In the genomic region with DNA sequence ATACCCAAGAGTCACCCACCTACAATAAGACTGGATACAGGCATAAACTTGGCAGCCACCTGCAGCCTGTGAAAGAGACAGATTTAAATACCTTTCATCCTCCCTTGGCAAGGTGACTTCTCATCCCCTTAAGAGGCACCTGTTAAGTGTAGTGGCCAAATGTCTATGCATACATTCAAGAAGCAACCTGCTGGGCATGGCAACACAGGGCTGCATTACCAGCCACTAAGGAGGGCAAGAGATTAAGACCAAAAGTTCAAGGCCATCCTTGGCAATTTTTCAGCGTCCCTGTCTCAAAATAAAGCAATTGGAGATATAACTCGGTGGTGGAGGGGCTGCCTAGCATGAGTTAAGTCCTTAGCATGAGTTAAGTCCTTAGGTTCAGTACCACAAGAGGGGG, we compare ENCODE assay signal across 8 mouse cellular contexts. TPM values are rescaled to one million over a fixed set of nuclear protein-coding genes. Genes with fewer than 3 reads are reported as not detected.
DNase-seq lines count a peak whose midpoint lies in the region; ATAC-seq and TF ChIP-seq lines count a peak whose summit lies in the region.
"Had no signal": no experiment of that assay in that cellular context is flagged by ENCODE, and none has a peak within 500 bp of the region (broad histone marks: within the 10 kb centered on the region; RNA-seq: fewer than 3 reads in every experiment).

No protein-coding gene starts in this region.

- H3K36me3 ChIP-seq in liver, adult 2 months (ENCODE audit: control insufficient read depth, insufficient read depth, low read length), result peaks cover 37% of the 10 kb centered on the region
- H3K36me3 ChIP-seq in forebrain, embryonic 10.5 days (replicated peaks), result peaks cover 80% of the 10 kb centered on the region
- H3K36me3 ChIP-seq in limb, embryonic 11.5 days (ENCODE audit: control insufficient read depth, insufficient read depth, low read length), result peaks cover 41% of the 10 kb centered on the region
- peaks cover 55% of the 10 kb centered on the region for H3K36me3 ChIP-seq in neural tube, embryonic 15.5 days

- no peak for ATAC-seq in limb, embryonic 11.5 days (ENCODE audit: insufficient number of reproducible peaks, low FRiP score, low TSS enrichment, low read depth)
- ATAC-seq in neural tube, embryonic 15.5 days (ENCODE audit: low FRiP score), result no peak

- no peak for TF ChIP-seq CTCF in liver, adult 2 months (IDR thresholded peaks at IDR 0.05; ENCODE audit: low read depth, low read length)

- no peaks in the 10 kb centered on the region for H3K9me3 ChIP-seq in forebrain, embryonic 10.5 days
- no peaks in the 10 kb centered on the region for H3K9me3 ChIP-seq in limb, embryonic 11.5 days (ENCODE audit: control insufficient read depth, low read length)
- H3K9me3 ChIP-seq in neural tube, embryonic 15.5 days (replicated peaks), result no peaks in the 10 kb centered on the region

- peak overlapping the region; percentile 86 for H3K4me2 ChIP-seq in limb, embryonic 11.5 days (ENCODE audit: low read depth, severe bottlenecking)
- peak overlapping the region; percentile 95 for H3K4me2 ChIP-seq in neural tube, embryonic 15.5 days

- no peaks in the 10 kb centered on the region for H3K27me3 ChIP-seq in liver, adult 2 months (ENCODE audit: control insufficient read depth, insufficient read depth, low read length)
- H3K27me3 ChIP-seq in forebrain, embryonic 10.5 days (ENCODE audit: poor library complexity, severe bottlenecking), result no peaks in the 10 kb centered on the region
- H3K27me3 ChIP-seq in limb, embryonic 11.5 days (ENCODE audit: control insufficient read depth, insufficient read depth, low read length), result no peaks in the 10 kb centered on the region
- no peaks in the 10 kb centered on the region for H3K27me3 ChIP-seq in neural tube, embryonic 15.5 days (replicated peaks)

- H3K4me3 ChIP-seq in liver, adult 2 months (ENCODE audit: insufficient read depth, low read depth, low read length), result peak overlapping the region; percentile 64; the same call in 1 of the 2 replicates
- peak overlapping the region; percentile 88 for H3K4me3 ChIP-seq in forebrain, embryonic 10.5 days
- H3K4me3 ChIP-seq in limb, embryonic 11.5 days (ENCODE audit: low read depth, low read length), result peak overlapping the region; percentile 93
- peak overlapping the region; percentile 90 for H3K4me3 ChIP-seq in neural tube, embryonic 15.5 days (replicated peaks)

- H3K27ac ChIP-seq in liver, adult 2 months (replicated peaks; ENCODE audit: insufficient read depth, low read depth, low read length), result 0 out of 2 replicates have a peak overlapping the region, but pooled peaks have one; percentile 16
- peak overlapping the region; percentile 95; the same call in 1 of the 2 replicates for H3K27ac ChIP-seq in forebrain, embryonic 10.5 days
- no peak overlapping the region for H3K27ac ChIP-seq in limb, embryonic 11.5 days (replicated peaks; ENCODE audit: low read depth, low read length)
- no peak overlapping the region for H3K27ac ChIP-seq in neural tube, embryonic 15.5 days (replicated peaks)

- H3K9ac ChIP-seq in liver, adult 2 months (ENCODE audit: low read depth, low read length), result peak overlapping the region; percentile 26; the same call in 1 of the 2 replicates
- H3K9ac ChIP-seq in limb, embryonic 11.5 days (ENCODE audit: low read length), result peak overlapping the region; percentile 91
- peak overlapping the region; percentile 58 for H3K9ac ChIP-seq in neural tube, embryonic 15.5 days (replicated peaks)

- H3K79me2 ChIP-seq in liver, adult 2 months (ENCODE audit: control insufficient read depth, insufficient read depth, low read length), result peaks cover 16% of the 10 kb centered on the region; the same call in 1 of the 2 replicates

- no peak for TF ChIP-seq POLR2A in liver, adult 2 months (IDR thresholded peaks at IDR 0.05; ENCODE audit: extremely low read depth, insufficient read depth, low read length)

- 3% methylated on average over 2 of the region's 2 CpGs for WGBS in liver, adult 2 months
- 20% methylated on average over 2 of the region's 2 CpGs for WGBS in forebrain, embryonic 10.5 days
- WGBS in limb, embryonic 11.5 days, result 24% methylated on average over 2 of the region's 2 CpGs
- WGBS in neural tube, embryonic 15.5 days, result 14% methylated on average over 2 of the region's 2 CpGs

- DNase-seq in liver, adult 2 months (ENCODE audit: extremely low read depth, low read depth, low spot score), result no peak
- no peak for DNase-seq in liver
- DNase-seq in forebrain, embryonic 10.5 days (ENCODE audit: extremely low spot score, low spot score), result no peak
- no peak for DNase-seq in limb, embryonic 11.5 days (ENCODE audit: low spot score)
- no peak for DNase-seq in right cerebral cortex, postnatal 25 days
- no peak for DNase-seq in spleen, adult 18-20 months
- DNase-seq: kidney, adult 18-20 months had no signal

- H3K4me1 ChIP-seq in liver, adult 2 months (ENCODE audit: control insufficient read depth, insufficient read depth, low read length), result peaks cover 8% of the 10 kb centered on the region
- peaks cover 24% of the 10 kb centered on the region for H3K4me1 ChIP-seq in forebrain, embryonic 10.5 days
- peaks cover 13% of the 10 kb centered on the region for H3K4me1 ChIP-seq in limb, embryonic 11.5 days (ENCODE audit: control insufficient read depth, insufficient read depth, low read length)
- peaks cover 28% of the 10 kb centered on the region for H3K4me1 ChIP-seq in neural tube, embryonic 15.5 days

RNA-seq across cellular contexts. Expression of a gene that starts 1.1 kb away (rescaled TPM):
- total RNA-seq in liver, adult 2 months (2014; rRNA removed), result 19.7 and 20.7 TPM in 2 replicates
- polyA plus RNA-seq in liver, adult 2 months (2012; rRNA removed), result 8.8 and 13.8 TPM in 2 replicates
- polyA plus RNA-seq in forebrain, embryonic 10.5 days (2016; fragmentation: Nextera tagmentation; extraction: Ambion mirVana), result 101 and 102 TPM in 2 replicates
- 72.6 and 74.9 TPM in 2 replicates for polyA plus RNA-seq in limb, embryonic 11.5 days (2014; fragmentation: Nextera tagmentation; extraction: Ambion mirVana)
- polyA plus RNA-seq in neural tube, embryonic 15.5 days (2015; fragmentation: Nextera tagmentation; extraction: Ambion mirVana), result 31.1 and 40.6 TPM in 2 replicates

RNA-seq across cellular contexts. Expression of a gene that starts 1.2 kb away (rescaled TPM):
- 60.3 and 65.2 TPM in 2 replicates for total RNA-seq in liver, adult 2 months (2014; rRNA removed)
- 37.7 and 43.2 TPM in 2 replicates for polyA plus RNA-seq in liver, adult 2 months (2012; rRNA removed)
- 431 and 435 TPM in 2 replicates for polyA plus RNA-seq in forebrain, embryonic 10.5 days (2016; fragmentation: Nextera tagmentation; extraction: Ambion mirVana)
- polyA plus RNA-seq in limb, embryonic 11.5 days (2014; fragmentation: Nextera tagmentation; extraction: Ambion mirVana), result 380 and 388 TPM in 2 replicates
- polyA plus RNA-seq in neural tube, embryonic 15.5 days (2015; fragmentation: Nextera tagmentation; extraction: Ambion mirVana), result 328 and 329 TPM in 2 replicates

RNA-seq across cellular contexts. Expression of a gene that starts 18.0 kb away (rescaled TPM):
- 70.1 and 70.3 TPM in 2 replicates for total RNA-seq in liver, adult 2 months (2014; rRNA removed)
- polyA plus RNA-seq in liver, adult 2 months (2012; rRNA removed), result 67.3 and 84.8 TPM in 2 replicates
- 20.5 and 20.7 TPM in 2 replicates for polyA plus RNA-seq in forebrain, embryonic 10.5 days (2016; fragmentation: Nextera tagmentation; extraction: Ambion mirVana)
- 82.6 and 84.8 TPM in 2 replicates for polyA plus RNA-seq in limb, embryonic 11.5 days (2014; fragmentation: Nextera tagmentation; extraction: Ambion mirVana)
- 14.2 and 29.1 TPM in 2 replicates for polyA plus RNA-seq in neural tube, embryonic 15.5 days (2015; fragmentation: Nextera tagmentation; extraction: Ambion mirVana)

RNA-seq across cellular contexts. Expression of a gene that starts 21.7 kb away (rescaled TPM):
- total RNA-seq in liver, adult 2 months (2014; rRNA removed), result not detected in 2 replicates
- not detected in 2 replicates for polyA plus RNA-seq in liver, adult 2 months (2012; rRNA removed)
- polyA plus RNA-seq in forebrain, embryonic 10.5 days (2016; fragmentation: Nextera tagmentation; extraction: Ambion mirVana), result 0.15 TPM in 2 replicates
- polyA plus RNA-seq in limb, embryonic 11.5 days (2014; fragmentation: Nextera tagmentation; extraction: Ambion mirVana), result 0.09 and 0.29 TPM in 2 replicates
- polyA plus RNA-seq in neural tube, embryonic 15.5 days (2015; fragmentation: Nextera tagmentation; extraction: Ambion mirVana), result 0.15 and 0.29 TPM in 2 replicates

RNA-seq across cellular contexts. Expression of a gene that starts 38.0 kb away (rescaled TPM):
- total RNA-seq in liver, adult 2 months (2014; rRNA removed), result 16.0 and 19.7 TPM in 2 replicates
- polyA plus RNA-seq in liver, adult 2 months (2012; rRNA removed), result 4.8 and 5.1 TPM in 2 replicates
- 105 and 109 TPM in 2 replicates for polyA plus RNA-seq in forebrain, embryonic 10.5 days (2016; fragmentation: Nextera tagmentation; extraction: Ambion mirVana)
- polyA plus RNA-seq in limb, embryonic 11.5 days (2014; fragmentation: Nextera tagmentation; extraction: Ambion mirVana), result 96.6 and 110 TPM in 2 replicates
- 75.0 and 77.6 TPM in 2 replicates for polyA plus RNA-seq in neural tube, embryonic 15.5 days (2015; fragmentation: Nextera tagmentation; extraction: Ambion mirVana)

Comparison
In these comparisons a context has a peak if more than half of its experiments do, and no peak if none do; other contexts are left out.
1. H3K27ac ChIP-seq: peak in liver, adult 2 months (single experiment) and forebrain, embryonic 10.5 days (single experiment); none in limb, embryonic 11.5 days (single experiment) and neural tube, embryonic 15.5 days (single experiment).
2. H3K9ac ChIP-seq: peak in every context shown above with its lines; median percentile 91 in limb, embryonic 11.5 days; 58 in neural tube, embryonic 15.5 days; 26 in liver, adult 2 months.
3. Peak in every context shown above with its lines, with median percentiles within 50 percentile points of each other: H3K4me3 ChIP-seq.